Comparison of ENCODE assay signal across 14 mouse cellular contexts in the genomic region with DNA sequence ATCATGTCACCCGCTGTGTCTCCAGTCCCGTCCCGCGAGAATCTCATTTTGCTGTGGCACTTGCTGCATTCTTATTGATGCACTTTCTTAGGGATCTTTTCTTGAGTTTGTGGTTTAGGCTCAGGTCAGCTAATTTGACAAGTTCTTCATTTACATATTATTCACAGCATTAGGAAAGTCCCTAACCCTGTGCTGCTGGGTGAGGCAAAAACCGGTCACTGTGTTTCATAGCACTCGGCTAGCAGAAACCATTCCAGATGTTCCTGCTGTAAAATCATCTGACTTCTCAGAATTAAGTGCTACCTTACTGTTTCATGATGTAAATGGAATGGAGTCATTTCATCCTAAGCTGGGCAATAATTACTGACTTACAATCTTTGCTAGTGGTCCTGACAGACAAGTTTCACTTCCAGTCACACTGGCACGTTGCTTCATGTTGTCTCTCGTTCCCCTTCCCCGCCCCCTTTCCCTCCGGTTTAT.
DNase-seq lines count a peak whose midpoint lies in the region; ATAC-seq and TF ChIP-seq lines count a peak whose summit lies in the region.
"Had no signal": no experiment of that assay in that cellular context is flagged by ENCODE, and none has a peak within 500 bp of the region (broad histone marks: within the 10 kb centered on the region; RNA-seq: fewer than 3 reads in every experiment).

No protein-coding gene starts in this region.

- 72% methylated on average over 10 of the region's 10 CpGs for WGBS in embryonic facial prominence, embryonic 11.5 days
- 78% methylated on average over 10 of the region's 10 CpGs for WGBS in embryonic facial prominence, embryonic 10.5 days
- WGBS in kidney, adult 2 months: 83% methylated on average over 10 of the region's 10 CpGs
- 96% methylated on average over 10 of the region's 10 CpGs for WGBS in midbrain, embryonic 13.5 days

- no peak for ATAC-seq in embryonic facial prominence, embryonic 11.5 days (replicated peaks; ENCODE audit: insufficient number of reproducible peaks, low FRiP score, low TSS enrichment, low read depth)
- ATAC-seq in megakaryocyte progenitor cell, adult 5-6 weeks (replicated peaks; ENCODE audit: poor library complexity): peak; percentile 66
- ATAC-seq in midbrain, embryonic 13.5 days: no peak
- ATAC-seq: inflammation-experienced regulatory T-cells, adult 6 months had no signal

- H3K9me3 ChIP-seq in embryonic facial prominence, embryonic 11.5 days (replicated peaks; ENCODE audit: control insufficient read depth, low read length): no peaks in the 10 kb centered on the region
- H3K9me3 ChIP-seq in embryonic facial prominence, embryonic 10.5 days: no peaks in the 10 kb centered on the region
- no peaks in the 10 kb centered on the region for H3K9me3 ChIP-seq in midbrain, embryonic 13.5 days
- H3K9me3 ChIP-seq: liver, embryonic 15.5 days had no signal

- no peaks in the 10 kb centered on the region for H3K36me3 ChIP-seq in embryonic facial prominence, embryonic 11.5 days (replicated peaks; ENCODE audit: control insufficient read depth, insufficient read depth, low read depth, low read length)
- H3K36me3 ChIP-seq in embryonic facial prominence, embryonic 10.5 days (replicated peaks): no peaks in the 10 kb centered on the region
- H3K36me3 ChIP-seq in kidney, adult 2 months (ENCODE audit: control insufficient read depth, insufficient read depth, low read length): no peaks in the 10 kb centered on the region
- no peaks in the 10 kb centered on the region for H3K36me3 ChIP-seq in midbrain, embryonic 13.5 days
- H3K36me3 ChIP-seq: liver, embryonic 15.5 days had no signal

- H3K4me1 ChIP-seq in embryonic facial prominence, embryonic 11.5 days (ENCODE audit: control insufficient read depth, insufficient read depth, low read length): no peaks in the 10 kb centered on the region
- peaks cover 6% of the 10 kb centered on the region for H3K4me1 ChIP-seq in embryonic facial prominence, embryonic 10.5 days
- H3K4me1 ChIP-seq in kidney, adult 2 months (ENCODE audit: control insufficient read depth, insufficient read depth, low read length): no peaks in the 10 kb centered on the region
- peaks cover under 1% of the 10 kb centered on the region; the same call in 1 of the 2 replicates for H3K4me1 ChIP-seq in midbrain, embryonic 13.5 days (replicated peaks)
- H3K4me1 ChIP-seq: liver, embryonic 15.5 days; megakaryocyte, embryonic 14.5 days had no signal

- H3K4me2 ChIP-seq in embryonic facial prominence, embryonic 11.5 days (ENCODE audit: low read depth, low read length): no peak overlapping the region
- H3K4me2 ChIP-seq in midbrain, embryonic 13.5 days (replicated peaks): no peak overlapping the region
- H3K4me2 ChIP-seq: heart, embryonic 11.5 days; liver, embryonic 15.5 days had no signal

- H3K9ac ChIP-seq in embryonic facial prominence, embryonic 11.5 days (replicated peaks; ENCODE audit: low read length): no peak overlapping the region
- no peak overlapping the region for H3K9ac ChIP-seq in midbrain, embryonic 13.5 days (replicated peaks)
- H3K9ac ChIP-seq: liver, embryonic 15.5 days had no signal

- no peak overlapping the region for H3K4me3 ChIP-seq in embryonic facial prominence, embryonic 11.5 days (ENCODE audit: low read depth, low read length)
- H3K4me3 ChIP-seq in embryonic facial prominence, embryonic 10.5 days: no peak overlapping the region
- H3K4me3 ChIP-seq in kidney, adult 2 months (ENCODE audit: insufficient read depth, low read depth, low read length): no peak overlapping the region
- H3K4me3 ChIP-seq in midbrain, embryonic 13.5 days (replicated peaks): no peak overlapping the region
- H3K4me3 ChIP-seq: liver, embryonic 15.5 days; megakaryocyte, embryonic 14.5 days had no signal

- no peak for TF ChIP-seq CTCF in kidney, adult 2 months (conservative IDR thresholded peaks at IDR 0.05; ENCODE audit: insufficient read depth, insufficient read length, low read depth, low read length)

- no peak overlapping the region for H3K27ac ChIP-seq in embryonic facial prominence, embryonic 11.5 days (replicated peaks; ENCODE audit: low read depth, low read length)
- H3K27ac ChIP-seq in embryonic facial prominence, embryonic 10.5 days (replicated peaks): no peak overlapping the region; the same call in 1 of the 2 replicates
- H3K27ac ChIP-seq in kidney, adult 2 months (ENCODE audit: insufficient read depth, low read depth, low read length): no peak overlapping the region
- H3K27ac ChIP-seq in midbrain, embryonic 13.5 days: no peak overlapping the region
- H3K27ac ChIP-seq: liver, embryonic 15.5 days had no signal

- H3K27me3 ChIP-seq in embryonic facial prominence, embryonic 11.5 days (ENCODE audit: control insufficient read depth, insufficient read depth, low read length): no peaks in the 10 kb centered on the region
- H3K27me3 ChIP-seq in embryonic facial prominence, embryonic 10.5 days (replicated peaks; ENCODE audit: low read depth, poor library complexity, severe bottlenecking): no peaks in the 10 kb centered on the region
- no peaks in the 10 kb centered on the region for H3K27me3 ChIP-seq in kidney, adult 2 months (replicated peaks; ENCODE audit: control insufficient read depth, insufficient read depth, low read length)
- no peaks in the 10 kb centered on the region for H3K27me3 ChIP-seq in midbrain, embryonic 13.5 days
- H3K27me3 ChIP-seq: liver, embryonic 15.5 days; megakaryocyte, embryonic 14.5 days had no signal

- no peak for TF ChIP-seq POLR2A in kidney, adult 2 months (IDR thresholded peaks at IDR 0.05; ENCODE audit: low read depth, low read length)

- peak; percentile 24 for DNase-seq in embryonic facial prominence, embryonic 11.5 days (ENCODE audit: low spot score)
- DNase-seq in embryonic facial prominence, embryonic 10.5 days (ENCODE audit: low spot score): no peak
- DNase-seq in spleen, postnatal 36 days (ENCODE audit: low spot score in 2 of 2): peak; percentile 45 to 63
- DNase-seq in spleen, postnatal 14 days (ENCODE audit: low spot score in 2 of 2): no peak
- no peak for DNase-seq in kidney, adult 2 months
- DNase-seq in cerebellum, adult 11-12 months: no peak
- DNase-seq: cerebellum, adult 11 months; right cerebral cortex, adult 18-20 months had no signal

Comparison
In these comparisons a context has a peak if more than half of its experiments do, and no peak if none do; other contexts are left out.
1. DNase-seq: peak in embryonic facial prominence, embryonic 11.5 days (single experiment) and spleen, postnatal 36 days (2 of 2); none in embryonic facial prominence, embryonic 10.5 days (single experiment), spleen, postnatal 14 days (0 of 2), kidney, adult 2 months (single experiment) and cerebellum, adult 11-12 months (single experiment).